Mouse (Mus musculus) forebrain, postnatal 0 days (tissue): Measurements from ENCODE around the gene Auts2. TPM values are rescaled to one million over a fixed set of nuclear protein-coding genes. Genes with fewer than 3 reads are reported as not detected.

ENCODE experiments used
- ATAC-seq: fragments of 200-750 bp; cut with Nextera tagmentation; 2 replicates; pipeline ENCODE4 v1.8.0; 2017; ENCODE audit warnings: mild to moderate bottlenecking, moderate library complexity
- DNase-seq: peaks from one replicate; pipeline ENCODE4 v3.0.0-alpha.2; 2015
- H3K27ac ChIP-seq: fragments of 300-500 bp; sonication (generic); 2 replicates; pipeline ENCODE4 v1.5.1; 2014; ENCODE audit warnings: low read depth, mild to moderate bottlenecking, antibody characterized with exemption, low read length, moderate library complexity, mixed read lengths
- H3K27me3 ChIP-seq: fragments of 300-500 bp; sonication (generic); 2 replicates; pipeline ENCODE4 v1.6.1; 2014; ENCODE audit warnings: mild to moderate bottlenecking, low read length, mixed read lengths; ENCODE audit not compliant: insufficient read depth
- H3K36me3 ChIP-seq: fragments of 300-500 bp; sonication (generic); 2 replicates; pipeline ENCODE4 v1.6.1; 2014; ENCODE audit warnings: mild to moderate bottlenecking, moderate library complexity; ENCODE audit not compliant: insufficient read depth
- H3K4me1 ChIP-seq: fragments of 300-500 bp; sonication (generic); 2 replicates; pipeline ENCODE4 v1.6.1; 2014; ENCODE audit warnings: antibody characterized with exemption; ENCODE audit not compliant: insufficient read depth
- H3K4me2 ChIP-seq: fragments of 300-500 bp; sonication (generic); 2 replicates; pipeline ENCODE4 v1.6.1; 2014; ENCODE audit warnings: low read depth, mild to moderate bottlenecking, moderate library complexity
- H3K4me3 ChIP-seq: fragments of 300-500 bp; sonication (generic); 2 replicates; pipeline ENCODE4 v1.5.1; 2014; ENCODE audit warnings: low read depth, low read length, mixed read lengths
- H3K9ac ChIP-seq: fragments of 300-500 bp; sonication (generic); 2 replicates; pipeline ENCODE4 v1.6.1; 2014; ENCODE audit warnings: mild to moderate bottlenecking
- H3K9me3 ChIP-seq: fragments of 300-500 bp; sonication (generic); 2 replicates; pipeline ENCODE4 v1.6.1; 2016; ENCODE audit warnings: low read length
- CTCF ChIP-seq: sonication (generic); IDR thresholded peaks from 2 replicates; pipeline ENCODE4 v1.5.1; 2016; ENCODE audit warnings: antibody characterized with exemption, control low read depth, low read depth
- WGBS: fragments of 180-500 bp; shearing (Covaris S2); extraction: QIAGEN DNeasy Blood & Tissue Kit; methylation state at CpG from one replicate; pipeline ENCODE4 v1.1.7; 2014; 5-methylcytosine and 5-hydroxymethylcytosine counted together
- polyA plus RNA-seq: library from polyadenylated mRNA; unstranded; fragments of >200 nt; fragmentation: Nextera tagmentation; extraction: Ambion mirVana; gene quantifications from 2 replicates; pipeline ENCODE4 v1.2.1, GENCODE M21; 2015
- total RNA-seq: library from RNA; depleted of rRNA; stranded (reverse); fragments of >200 nt; gene quantifications from 2 replicates; pipeline ENCODE4 v1.2.3, GENCODE M21; 2014

Gene Auts2
- total and polyA plus RNA-seq, 2 experiments from 2014 or later = 40.9 to 66.2 TPM

GRCm38 (mm10) chr5:132114561-132115301 lies 428.4 kb downstream of the Auts2 start:
- no peak overlapping the region for H3K4me3 ChIP-seq
- no peaks in the 10 kb centered on the region for H3K36me3 ChIP-seq
- no peaks in the 10 kb centered on the region for H3K4me1 ChIP-seq
- no peak overlapping the region for H3K27ac ChIP-seq
- 74% methylated on average over 8 of the region's 8 CpGs for WGBS
- no peak for ATAC-seq
- no peak overlapping the region for H3K4me2 ChIP-seq
- H3K9ac ChIP-seq = no peak overlapping the region
- no peaks in the 10 kb centered on the region for H3K27me3 ChIP-seq
- H3K9me3 ChIP-seq = no peaks in the 10 kb centered on the region
- peak; percentile 28 for DNase-seq
- peak; percentile 60 for TF ChIP-seq CTCF

- WGBS = 45% methylated on average over 7 of the region's 7 CpGs
- no peaks in the 10 kb centered on the region for H3K9me3 ChIP-seq
- H3K4me2 ChIP-seq = no peak overlapping the region
- no peaks in the 10 kb centered on the region for H3K4me1 ChIP-seq
- no peaks in the 10 kb centered on the region for H3K36me3 ChIP-seq
- H3K4me3 ChIP-seq = no peak overlapping the region
- no peaks in the 10 kb centered on the region for H3K27me3 ChIP-seq
- DNase-seq (peak; percentile 79), ATAC-seq (peak; percentile 43; the same call in 1 of the 2 replicates)
- H3K27ac ChIP-seq = no peak overlapping the region
- TF ChIP-seq CTCF = peak; percentile 76
- no peak overlapping the region for H3K9ac ChIP-seq
Observed at GRCm38 (mm10) chr5:132113480-132113879, 429.7 kb downstream of the Auts2 start.

DNA sequence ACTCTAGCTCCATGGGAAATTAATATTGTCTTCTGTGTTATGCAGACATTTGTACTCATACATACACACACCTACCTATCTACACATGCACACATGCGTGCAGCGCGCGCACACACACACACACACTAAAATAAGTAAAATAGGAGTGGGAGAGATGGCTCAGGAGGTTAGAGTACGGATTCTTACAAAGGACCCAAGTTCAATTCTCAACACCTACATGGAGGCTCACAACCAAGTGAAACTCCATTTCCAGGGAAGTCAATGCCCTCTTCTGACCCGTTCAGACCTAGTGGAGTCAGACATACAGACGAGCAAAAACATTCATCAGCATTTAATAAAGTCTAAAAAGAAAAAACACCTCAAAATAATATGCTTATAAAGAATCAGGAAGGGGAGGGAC lies 430.5 kb downstream of the Auts2 start:
- no peak for TF ChIP-seq CTCF
- no peak for ATAC-seq
- Histone ChIP-seq H3K9ac (no peak overlapping the region), H3K27ac (no peak overlapping the region), H3K36me3 (no peaks in the 10 kb centered on the region), H3K4me2 (no peak overlapping the region), H3K4me1 (no peaks in the 10 kb centered on the region), H3K4me3 (no peak overlapping the region), H3K9me3 (no peaks in the 10 kb centered on the region), H3K27me3 (no peaks in the 10 kb centered on the region)
- no peak for DNase-seq
- 93% methylated on average over 7 of the region's 7 CpGs for WGBS

DNA sequence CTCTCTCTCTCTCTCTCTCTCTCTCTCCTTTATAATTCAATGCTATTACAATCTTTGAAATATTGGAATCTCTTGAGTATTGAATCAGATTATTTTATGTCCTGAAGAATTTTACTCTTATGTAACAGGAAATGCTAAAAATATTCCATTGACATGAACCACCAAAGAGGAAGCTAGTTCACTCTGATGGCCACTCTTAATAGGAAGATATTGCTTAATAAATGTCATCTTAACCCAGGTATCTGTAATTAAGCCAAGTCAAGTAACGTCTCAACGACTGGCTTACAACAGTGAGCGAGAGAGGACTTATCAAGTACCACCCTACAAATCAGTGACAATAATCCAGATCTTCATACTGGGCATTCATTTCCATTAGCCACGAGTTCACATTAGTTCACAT lies 440.7 kb downstream of the Auts2 start:
- no peak for DNase-seq
- Histone ChIP-seq H3K27ac (no peak overlapping the region), H3K4me1 (no peaks in the 10 kb centered on the region), H3K9me3 (no peaks in the 10 kb centered on the region), H3K27me3 (no peaks in the 10 kb centered on the region), H3K36me3 (no peaks in the 10 kb centered on the region), H3K4me2 (no peak overlapping the region), H3K9ac (no peak overlapping the region), H3K4me3 (no peak overlapping the region)
- no peak for ATAC-seq
- TF ChIP-seq CTCF = no peak
- WGBS = 92% methylated on average over 4 of the region's 4 CpGs

DNA sequence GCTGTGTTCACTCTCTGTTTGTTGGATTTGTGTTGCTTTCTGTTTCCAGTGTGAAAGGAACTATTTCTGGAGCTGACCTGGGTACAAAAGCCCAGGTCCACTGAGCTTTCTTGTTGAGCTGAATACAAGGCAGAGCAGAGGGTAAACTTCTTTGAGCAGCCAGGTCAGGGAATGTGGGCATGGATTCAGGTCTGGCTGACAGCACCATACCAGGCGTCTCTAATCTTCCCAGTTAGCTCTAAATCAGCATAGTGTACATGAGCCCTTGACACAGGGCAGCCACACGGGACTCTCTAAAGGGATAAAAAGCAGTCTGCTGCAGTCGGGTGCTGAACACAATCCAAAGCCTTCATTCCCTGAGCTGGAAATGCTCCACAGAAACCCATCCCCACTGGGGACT lies 444.7 kb downstream of the Auts2 start:
- Histone ChIP-seq H3K36me3 (no peaks in the 10 kb centered on the region), H3K4me2 (no peak overlapping the region), H3K9ac (no peak overlapping the region), H3K4me1 (no peaks in the 10 kb centered on the region), H3K9me3 (no peaks in the 10 kb centered on the region), H3K27me3 (no peaks in the 10 kb centered on the region), H3K27ac (no peak overlapping the region), H3K4me3 (no peak overlapping the region)
- ATAC-seq (peak; percentile 36; the same call in 1 of the 2 replicates), DNase-seq (no peak)
- WGBS = 18% methylated on average over 3 of the region's 3 CpGs
- TF ChIP-seq CTCF = no peak

- H3K36me3 ChIP-seq = no peaks in the 10 kb centered on the region
- no peaks in the 10 kb centered on the region for H3K27me3 ChIP-seq
- H3K27ac ChIP-seq = no peak overlapping the region
- H3K4me3 ChIP-seq = no peak overlapping the region
- TF ChIP-seq CTCF = no peak
- no peaks in the 10 kb centered on the region for H3K9me3 ChIP-seq
- DNase-seq = no peak
- no peak overlapping the region for H3K4me2 ChIP-seq
- no peak for ATAC-seq
- no peak overlapping the region for H3K9ac ChIP-seq
- peaks cover 3% of the 10 kb centered on the region; the same call in 1 of the 2 replicates for H3K4me1 ChIP-seq
- 52% methylated on average over 6 of the region's 6 CpGs for WGBS
Observed at GRCm38 (mm10) chr5:132092721-132093120, 450.4 kb downstream of the Auts2 start.

DNA sequence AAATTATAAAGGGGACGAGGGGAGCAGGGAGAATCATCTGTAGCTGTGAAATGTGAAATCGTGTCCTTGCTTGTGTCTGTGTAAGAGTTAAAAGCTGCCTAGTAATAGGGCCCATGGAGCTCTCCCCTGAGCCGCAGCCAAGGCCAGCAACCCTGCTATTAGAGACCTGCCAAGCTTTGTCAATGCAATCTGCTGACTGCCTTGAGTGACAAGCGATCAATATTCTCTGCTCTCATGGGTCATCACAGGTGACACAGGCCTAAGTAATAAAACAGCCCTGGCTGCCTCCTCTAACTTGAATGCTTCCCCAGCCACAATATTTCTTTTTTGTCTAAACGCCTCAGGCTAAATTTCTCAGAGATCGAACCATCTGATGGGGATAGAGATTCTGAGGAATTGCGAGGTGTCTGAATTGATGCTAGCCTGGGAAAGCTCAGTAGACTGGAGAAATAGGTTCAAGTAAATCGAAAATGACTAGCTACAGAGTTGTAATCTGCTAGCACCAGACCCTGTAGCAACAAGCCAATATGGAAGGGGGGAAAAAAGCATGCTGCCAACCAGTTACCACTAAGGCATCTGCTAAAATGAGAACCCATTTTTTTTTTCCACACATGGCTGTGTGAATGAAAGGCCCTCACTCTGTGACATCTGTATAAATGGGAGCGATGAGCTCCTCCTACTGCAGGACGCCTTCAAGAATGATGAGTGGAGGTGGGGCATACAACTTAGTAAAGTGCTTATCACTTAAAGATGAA lies 453.5 kb downstream of the Auts2 start:
- Histone ChIP-seq H3K9ac (no peak overlapping the region), H3K27ac (no peak overlapping the region), H3K36me3 (no peaks in the 10 kb centered on the region), H3K4me1 (peaks cover 3% of the 10 kb centered on the region), H3K27me3 (no peaks in the 10 kb centered on the region), H3K9me3 (no peaks in the 10 kb centered on the region), H3K4me2 (no peak overlapping the region), H3K4me3 (no peak overlapping the region)
- DNase-seq (peak; percentile 57), ATAC-seq (peak; percentile 32; the same call in 1 of the 2 replicates)
- TF ChIP-seq CTCF = no peak
- 40% methylated on average over 10 of the region's 10 CpGs for WGBS
